ENCODE assay signal across 17 mouse cellular contexts in the genomic region with DNA sequence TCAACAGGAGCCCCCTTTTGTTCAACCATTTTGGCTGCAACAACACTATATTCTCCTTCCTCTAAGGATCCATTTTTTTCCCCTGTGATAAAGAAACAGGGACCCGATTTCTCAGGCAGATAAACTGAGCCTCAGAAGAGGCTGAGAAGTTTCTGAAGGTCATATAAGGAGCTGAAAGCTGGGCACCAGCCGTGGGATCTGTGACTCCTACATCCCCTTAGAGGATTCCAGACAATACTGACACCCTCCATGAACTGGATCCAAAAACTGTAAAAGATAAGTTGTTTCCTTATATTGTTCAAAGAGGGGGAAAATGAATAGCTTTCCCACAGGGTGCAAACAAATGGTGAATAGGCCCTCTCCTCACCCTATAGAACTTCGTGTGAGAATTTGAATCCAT.
"Had no signal": no experiment of that assay in that cellular context is flagged by ENCODE, and none has a peak within 500 bp of the region (broad histone marks: within the 10 kb centered on the region; RNA-seq: fewer than 3 reads in every experiment).

No protein-coding gene starts in this region.

- DNase-seq: kidney, postnatal 36 days; layer of hippocampus, adult 9-11 months; layer of hippocampus, postnatal 36 days; liver, postnatal 0 days; lung, postnatal 14 days; thymus, adult 18-20 months; thymus, postnatal 14 days had no signal

- H3K27me3 ChIP-seq: limb, embryonic 12.5 days; liver, embryonic 12.5 days; lung, embryonic 15.5 days; megakaryocyte, embryonic 14.5 days; midbrain, embryonic 15.5 days; neural tube, embryonic 12.5 days had no signal

- H3K9me3 ChIP-seq: limb, embryonic 12.5 days; liver, embryonic 12.5 days; lung, embryonic 15.5 days; megakaryocyte, embryonic 14.5 days; midbrain, embryonic 15.5 days; neural tube, embryonic 12.5 days had no signal

- H3K4me3 ChIP-seq: limb, embryonic 12.5 days; liver, embryonic 12.5 days; lung, embryonic 15.5 days; megakaryocyte, embryonic 14.5 days; midbrain, embryonic 15.5 days; neural tube, embryonic 12.5 days had no signal

- ATAC-seq: liver, embryonic 12.5 days; liver, postnatal 0 days; midbrain, embryonic 15.5 days had no signal

- H3K4me1 ChIP-seq: liver, embryonic 12.5 days; lung, embryonic 15.5 days; megakaryocyte, embryonic 14.5 days; neural tube, embryonic 12.5 days had no signal

- H3K27ac ChIP-seq: kidney, postnatal 0 days; limb, embryonic 12.5 days; liver, embryonic 12.5 days; lung, embryonic 15.5 days; macrophage; midbrain, embryonic 15.5 days; neural tube, embryonic 12.5 days; stomach, postnatal 0 days had no signal

- H3K36me3 ChIP-seq: limb, embryonic 12.5 days; liver, embryonic 12.5 days; lung, embryonic 15.5 days; midbrain, embryonic 15.5 days; neural tube, embryonic 12.5 days had no signal

- H3K4me2 ChIP-seq: limb, embryonic 12.5 days; liver, embryonic 12.5 days; lung, embryonic 15.5 days; midbrain, embryonic 11.5 days; midbrain, embryonic 15.5 days; neural tube, embryonic 12.5 days had no signal

- H3K9ac ChIP-seq: limb, embryonic 12.5 days; liver, embryonic 12.5 days; liver, postnatal 0 days; lung, embryonic 15.5 days; midbrain, embryonic 15.5 days; neural tube, embryonic 12.5 days had no signal
